Comparison of ENCODE assay signal across 24 mouse cellular contexts in genomic region chr6:72586701-72587100, GRCm38 (mm10). TPM values are rescaled to one million over a fixed set of nuclear protein-coding genes. Genes with fewer than 3 reads are reported as not detected.
DNase-seq lines count a peak whose midpoint lies in the region; ATAC-seq and TF ChIP-seq lines count a peak whose summit lies in the region.
"Had no signal": no experiment of that assay in that cellular context is flagged by ENCODE, and none has a peak within 500 bp of the region (broad histone marks: within the 10 kb centered on the region; RNA-seq: fewer than 3 reads in every experiment).

No protein-coding gene starts in this region.

- DNase-seq in adrenal gland, adult 2 months = peak; percentile 54
- no peak for DNase-seq in adrenal gland, adult 8-10 months
- peak; percentile 22 for DNase-seq in adrenal gland, postnatal 25 days
- DNase-seq in adrenal gland, postnatal 4 days (ENCODE audit: low spot score in 2 of 2) = no peak
- DNase-seq in NIH3T3 (ENCODE audit: low read depth) = peak; percentile 53
- DNase-seq in stomach, postnatal 0 days (ENCODE audit: low spot score) = peak; percentile 36
- DNase-seq in Muller cell, postnatal 12 days (ENCODE audit: inconsistent ontology term) = no peak
- DNase-seq in cerebellum, postnatal 25 days = no peak
- DNase-seq: B cell, adult 2 months; cerebellum, adult 11 months; cerebellum, adult 18-20 months; cerebellum, adult 8-10 months; cerebellum, adult 9-11 months; cerebellum, postnatal 14 days; forebrain, postnatal 0 days had no signal

- H3K36me3 ChIP-seq in stomach, postnatal 0 days (ENCODE audit: control insufficient read depth, insufficient read depth, low read length) = no peaks in the 10 kb centered on the region; the same call in 1 of the 2 replicates

- H3K4me3 ChIP-seq in stomach, postnatal 0 days (ENCODE audit: low read depth, low read length) = no peak overlapping the region
- H3K4me3 ChIP-seq: embryonic facial prominence, embryonic 10.5 days; embryonic facial prominence, embryonic 12.5 days; forebrain, embryonic 13.5 days; forebrain, embryonic 15.5 days had no signal

- H3K9me3 ChIP-seq in stomach, postnatal 0 days (ENCODE audit: control insufficient read depth, low read length) = no peaks in the 10 kb centered on the region
- H3K9me3 ChIP-seq: embryonic facial prominence, embryonic 10.5 days; embryonic facial prominence, embryonic 12.5 days; forebrain, embryonic 13.5 days; forebrain, embryonic 15.5 days; G1E had no signal

- TF ChIP-seq CTCF in stomach, postnatal 0 days (IDR thresholded peaks at IDR 0.05; ENCODE audit: low read depth) = no peak

- no peak for TF ChIP-seq EP300 in stomach, postnatal 0 days (optimal IDR thresholded peaks at IDR 0.05)

- H3K4me2 ChIP-seq in stomach, postnatal 0 days (replicated peaks; ENCODE audit: low read depth) = no peak overlapping the region
- H3K4me2 ChIP-seq: embryonic facial prominence, embryonic 12.5 days; forebrain, embryonic 13.5 days; forebrain, embryonic 15.5 days had no signal

- H3K9ac ChIP-seq in stomach, postnatal 0 days (ENCODE audit: low read length) = no peak overlapping the region
- H3K9ac ChIP-seq: embryonic facial prominence, embryonic 12.5 days; forebrain, embryonic 13.5 days; forebrain, embryonic 15.5 days; forebrain, postnatal 0 days had no signal

- no peaks in the 10 kb centered on the region for H3K27me3 ChIP-seq in stomach, postnatal 0 days (ENCODE audit: control insufficient read depth, insufficient read depth, low read length)
- H3K27me3 ChIP-seq: CH12.LX; embryonic facial prominence, embryonic 12.5 days; forebrain, embryonic 13.5 days; forebrain, embryonic 15.5 days; Patski had no signal

- no peak for ATAC-seq in stomach, postnatal 0 days (ENCODE audit: low FRiP score, low TSS enrichment)
- ATAC-seq: activated CD4-positive, CD25-positive, alpha-beta regulatory T cell, adult 4 months; CD4-positive, CD25-positive, alpha-beta regulatory T cell, adult 4 months; forebrain, embryonic 13.5 days; forebrain, embryonic 15.5 days; forebrain, postnatal 0 days; Patski had no signal

- 70% methylated on average over 3 of the region's 3 CpGs for WGBS in stomach, postnatal 0 days

- H3K27ac ChIP-seq in stomach, postnatal 0 days (replicated peaks) = no peak overlapping the region
- H3K27ac ChIP-seq: embryonic facial prominence, embryonic 10.5 days; embryonic facial prominence, embryonic 12.5 days; forebrain, embryonic 13.5 days; forebrain, embryonic 15.5 days had no signal

- no peaks in the 10 kb centered on the region for H3K4me1 ChIP-seq in stomach, postnatal 0 days (replicated peaks; ENCODE audit: control insufficient read depth, insufficient read depth)
- H3K4me1 ChIP-seq: embryonic facial prominence, embryonic 10.5 days; embryonic facial prominence, embryonic 12.5 days; forebrain, embryonic 13.5 days; forebrain, embryonic 15.5 days had no signal

RNA-seq across cellular contexts. Expression of gene Elmod3, which starts 11.5 kb away (rescaled TPM):
- total RNA-seq in adrenal gland, adult 2 months (2021) = 10 to 100 TPM; 12.9 to 25.6 TPM
- polyA plus RNA-seq in adrenal gland, adult 2 months (2012; rRNA removed) = 25.5 and 29.3 TPM in 2 replicates
- 10 to 100 TPM; 19.9 to 35.5 (median 25.5) TPM for total RNA-seq in adrenal gland, adult 8-10 months (2022)
- total RNA-seq in adrenal gland, postnatal 25 days (2021) = 23.3 and 24.4 TPM in 2 replicates
- 10 to 100 TPM; 14.2 to 16.8 TPM for total RNA-seq in adrenal gland, postnatal 4 days (2021)
- polyA plus RNA-seq in stomach, postnatal 0 days (2015; fragmentation: Nextera tagmentation; extraction: Ambion mirVana) = 13.3 and 15.8 TPM in 2 replicates

RNA-seq across cellular contexts. Expression of gene Retsat, which starts 11.6 kb away (rescaled TPM):
- 100 to 1,000 TPM; 390 to 465 TPM for total RNA-seq in adrenal gland, adult 2 months (2021)
- polyA plus RNA-seq in adrenal gland, adult 2 months (2012; rRNA removed) = 96.6 and 123 TPM in 2 replicates
- total RNA-seq in adrenal gland, adult 8-10 months (2022) = 100 to 1,000 TPM; 269 to 371 (median 318) TPM
- 309 and 334 TPM in 2 replicates for total RNA-seq in adrenal gland, postnatal 25 days (2021)
- 100 to 1,000 TPM; 159 to 166 TPM for total RNA-seq in adrenal gland, postnatal 4 days (2021)
- 54.1 TPM in 2 replicates for polyA plus RNA-seq in stomach, postnatal 0 days (2015; fragmentation: Nextera tagmentation; extraction: Ambion mirVana)

RNA-seq across cellular contexts. Expression of gene Tgoln1, which starts 30.1 kb away (rescaled TPM):
- 100 to 1,000 TPM; 241 to 274 TPM for total RNA-seq in adrenal gland, adult 2 months (2021)
- 38.9 and 46.0 TPM in 2 replicates for polyA plus RNA-seq in adrenal gland, adult 2 months (2012; rRNA removed)
- total RNA-seq in adrenal gland, adult 8-10 months (2022) = 100 to 1,000 TPM; 238 to 271 (median 258) TPM
- total RNA-seq in adrenal gland, postnatal 25 days (2021) = 176 and 187 TPM in 2 replicates
- 10 to 100 TPM; 94.9 to 96.7 TPM for total RNA-seq in adrenal gland, postnatal 4 days (2021)
- 37.2 and 37.7 TPM in 2 replicates for polyA plus RNA-seq in stomach, postnatal 0 days (2015; fragmentation: Nextera tagmentation; extraction: Ambion mirVana)

RNA-seq across cellular contexts. Expression of gene Capg, which starts 42.5 kb away (rescaled TPM):
- total RNA-seq in adrenal gland, adult 2 months (2021) = 10 to 100 TPM; 32.2 to 56.3 TPM
- polyA plus RNA-seq in adrenal gland, adult 2 months (2012; rRNA removed) = 38.9 and 41.9 TPM in 2 replicates
- total RNA-seq in adrenal gland, adult 8-10 months (2022) = 100 to 1,000 TPM in 1 of 4 experiments, 10 to 100 TPM in 3; 49.1 to 110 (median 82.0) TPM
- total RNA-seq in adrenal gland, postnatal 25 days (2021) = 30.3 and 48.1 TPM in 2 replicates
- total RNA-seq in adrenal gland, postnatal 4 days (2021) = 10 to 100 TPM; 48.9 to 55.2 TPM
- 120 and 130 TPM in 2 replicates for polyA plus RNA-seq in stomach, postnatal 0 days (2015; fragmentation: Nextera tagmentation; extraction: Ambion mirVana)

Comparison
In these comparisons a context has a peak if more than half of its experiments do, and no peak if none do; other contexts are left out.
1. DNase-seq: peak in adrenal gland, adult 2 months (single experiment), adrenal gland, postnatal 25 days (single experiment), NIH3T3 (single experiment) and stomach, postnatal 0 days (single experiment); none in adrenal gland, adult 8-10 months (single experiment), adrenal gland, postnatal 4 days (0 of 2), Muller cell, postnatal 12 days (single experiment) and cerebellum, postnatal 25 days (0 of 2).